Mouse (Mus musculus) lung, adult 2 months (tissue): ENCODE data around the gene Ryr2.

Experiments used
- CTCF ChIP-seq: fragments of 200-500 bp; IDR thresholded peaks from 2 replicates; pipeline ENCODE4 v1.5.1; 2011; ENCODE audit warnings: mild to moderate bottlenecking, low read length, control low read depth; ENCODE audit not compliant: insufficient read depth
- POLR2A ChIP-seq: fragments of 200-500 bp; IDR thresholded peaks from 2 replicates; pipeline ENCODE4 v1.6.1; 2011; ENCODE audit warnings: low read depth, mild to moderate bottlenecking, control low read depth, low read length, borderline replicate concordance; ENCODE audit errors: extremely low read depth

DNA sequence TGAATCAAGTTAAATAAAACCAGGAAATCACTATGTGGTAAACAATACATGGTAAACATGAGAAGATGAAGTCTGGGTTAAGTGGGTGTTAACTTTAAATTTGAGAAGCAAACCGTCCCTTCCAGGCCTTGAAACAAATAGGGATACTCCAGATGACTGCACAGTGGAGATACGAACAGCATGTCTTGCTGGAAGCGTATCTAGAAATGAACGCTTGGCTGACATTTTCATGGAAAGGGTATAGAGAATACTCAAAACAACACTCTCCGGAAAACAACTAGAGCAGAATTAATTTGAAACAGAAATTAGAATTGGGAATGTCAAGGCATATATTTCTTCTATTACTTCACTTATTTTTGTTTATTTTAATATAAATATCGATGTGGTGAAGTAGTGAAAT lies 329.0 kb downstream of the Ryr2 start:
- no peak for TF ChIP-seq POLR2A
- TF ChIP-seq CTCF: no peak
